Mouse (Mus musculus) NIH3T3 (cell line): ENCODE measurements around the gene Eif3m.

Experiments
- DNase-seq: peaks from one replicate; pipeline ENCODE4 v3.0.0-alpha.2; 2012; ENCODE audit warnings: low read depth

The Eif3m gene

GRCm38 (mm10) chr2:105016192-105016966 is 501 bp downstream of the Eif3m start:
- DNase-seq, result no peak

GRCm38 (mm10) chr2:105007236-105007635 is 9.6 kb downstream of the Eif3m start:
- no peak for DNase-seq

- DNase-seq, result no peak
These were observed 20.7 kb downstream of the Eif3m start for GRCm38 (mm10) chr2:104996201-104996600.

GRCm38 (mm10) chr2:104994436-104994835 is 22.4 kb downstream of the Eif3m start:
- no peak for DNase-seq

- no peak for DNase-seq
These were observed 27.9 kb downstream of the Eif3m start for GRCm38 (mm10) chr2:104988974-104989373.

GRCm38 (mm10) chr2:104985796-104986195 is 31.1 kb downstream of the Eif3m start:
- DNase-seq, result no peak

- no peak for DNase-seq
These were observed 35.2 kb downstream of the Eif3m start for GRCm38 (mm10) chr2:104981712-104982111.

- DNase-seq, result no peak
These were observed 52.4 kb downstream of the Eif3m start for GRCm38 (mm10) chr2:104964492-104964891.
